Mouse (Mus musculus) hindbrain, embryonic 11.5 days (tissue): ENCODE measurements at regions not wholly inside any gene's neighbourhood (a gene's known extent, or its start where the extent isn't known, plus 50 kb on each side); places are given as distances from the start of the nearest gene placed in this dataset.

ENCODE experiments used
- ATAC-seq: fragments of 200-750 bp; cut with Nextera tagmentation; 2 replicates; pipeline ENCODE4 v1.8.0; 2017; ENCODE audit warnings: mild to moderate bottlenecking, moderate TSS enrichment, moderate library complexity; ENCODE audit not compliant: low FRiP score
- DNase-seq: peaks from one replicate; pipeline ENCODE4 v3.0.0-alpha.2; 2015; ENCODE audit warnings: low spot score
- H3K27ac ChIP-seq: fragments of 300-500 bp; sonication (generic); 2 replicates; pipeline ENCODE4 v1.5.1; 2014; ENCODE audit warnings: mild to moderate bottlenecking, low read depth, low read length
- H3K27me3 ChIP-seq: fragments of 300-500 bp; sonication (generic); 2 replicates; pipeline ENCODE4 v1.6.1; 2014; ENCODE audit warnings: mild to moderate bottlenecking, low read length, moderate library complexity, mixed read lengths; ENCODE audit not compliant: control insufficient read depth, insufficient read depth
- H3K36me3 ChIP-seq: fragments of 300-500 bp; sonication (generic); 2 replicates; pipeline ENCODE4 v1.6.1; 2014; ENCODE audit warnings: mild to moderate bottlenecking, low read length, moderate library complexity, mixed read lengths; ENCODE audit not compliant: control insufficient read depth, insufficient read depth
- H3K4me1 ChIP-seq: fragments of 300-500 bp; sonication (generic); replicated peaks from 2 replicates; pipeline ENCODE4 v1.6.1; 2014; ENCODE audit warnings: low read length, mixed read lengths; ENCODE audit not compliant: control insufficient read depth, insufficient read depth
- H3K4me2 ChIP-seq: fragments of 300-500 bp; sonication (generic); replicated peaks from 2 replicates; pipeline ENCODE4 v1.6.1; 2014; ENCODE audit warnings: mild to moderate bottlenecking, low read depth, low read length
- H3K4me3 ChIP-seq: fragments of 300-500 bp; sonication (generic); 2 replicates; pipeline ENCODE4 v1.5.1; 2014; ENCODE audit warnings: low read depth, low read length
- H3K9ac ChIP-seq: fragments of 300-500 bp; sonication (generic); 2 replicates; pipeline ENCODE4 v1.6.1; 2014; ENCODE audit warnings: low read depth, low read length
- H3K9me3 ChIP-seq: fragments of 300-500 bp; sonication (generic); 2 replicates; pipeline ENCODE4 v1.6.1; 2016; ENCODE audit warnings: low read length; ENCODE audit not compliant: control insufficient read depth
- WGBS: fragments of 180-500 bp; shearing (Covaris S2); extraction: QIAGEN DNeasy Blood & Tissue Kit; methylation state at CpG from one replicate; pipeline ENCODE4 v1.1.7; 2014; 5-methylcytosine and 5-hydroxymethylcytosine counted together

DNA sequence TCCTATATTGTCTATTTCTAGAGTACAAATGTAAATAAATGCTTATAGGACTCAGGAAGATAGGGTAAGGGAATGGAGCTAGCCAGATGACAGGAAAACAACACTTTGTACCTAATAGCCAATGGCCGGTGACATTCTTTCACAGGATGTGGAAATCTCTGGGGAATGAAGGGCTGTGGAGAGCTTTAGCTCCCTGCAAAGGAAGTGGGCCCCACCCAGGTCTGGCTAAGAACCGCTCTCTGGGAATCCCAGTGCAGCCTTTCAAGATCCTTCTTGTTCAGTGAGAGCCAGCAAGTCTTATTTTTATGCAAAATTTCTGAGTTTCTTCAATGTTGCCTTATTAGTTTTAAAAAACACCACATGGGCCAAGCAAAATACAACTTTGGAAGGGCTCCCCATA lies 54.7 kb upstream of the Pappa2 start:
- Histone ChIP-seq H3K4me1 (no peaks in the 10 kb centered on the region), H3K27me3 (no peaks in the 10 kb centered on the region), H3K36me3 (no peaks in the 10 kb centered on the region), H3K9ac (no peak overlapping the region), H3K4me3 (no peak overlapping the region), H3K9me3 (no peaks in the 10 kb centered on the region), H3K4me2 (no peak overlapping the region), H3K27ac (no peak overlapping the region)
- WGBS = 75% methylated on average over 2 of the region's 2 CpGs
- DNase-seq = no peak
- no peak for ATAC-seq

- ATAC-seq = no peak
Measured at GRCm38 (mm10) chr1:159036371-159036770, 56.1 kb upstream of the Pappa2 start.

DNA sequence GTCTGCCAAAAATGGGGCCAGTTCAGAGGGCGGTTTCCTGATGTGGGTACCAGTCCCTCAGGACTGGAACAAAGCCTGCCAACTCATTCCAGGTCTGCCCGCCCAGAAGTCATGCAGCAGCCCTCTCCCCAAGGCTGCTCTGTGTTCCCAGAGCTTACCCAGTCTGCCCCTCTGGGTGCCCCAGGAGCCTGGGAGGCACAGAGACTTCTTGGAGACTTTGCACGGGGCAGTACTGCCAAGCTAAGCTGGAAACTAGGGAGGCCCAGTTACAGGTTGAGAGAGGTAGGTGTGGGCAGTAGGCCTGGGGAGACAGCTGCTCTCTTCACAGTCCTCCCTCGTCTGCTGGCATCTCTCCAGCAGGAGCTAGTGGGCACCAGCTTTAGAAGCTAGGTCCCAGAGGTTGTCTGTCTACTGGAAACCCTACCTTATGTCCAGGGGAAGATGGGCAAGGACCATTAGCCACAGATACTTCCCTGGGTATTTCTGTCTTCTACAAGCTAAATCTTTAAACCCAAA lies 65.6 kb upstream of the Pappa2 start:
- Histone ChIP-seq H3K4me2 (no peak overlapping the region), H3K9me3 (no peaks in the 10 kb centered on the region)
- 77% methylated on average over 4 of the region's 4 CpGs for WGBS

More at GRCm38 (mm10) chr1:159036371-159036770, 56.1 kb upstream of the Pappa2 start:
- Histone ChIP-seq H3K36me3 (no peaks in the 10 kb centered on the region), H3K4me1 (no peaks in the 10 kb centered on the region), H3K27ac (no peak overlapping the region), H3K4me3 (no peak overlapping the region), H3K27me3 (no peaks in the 10 kb centered on the region), H3K9ac (no peak overlapping the region), H3K9me3 (no peaks in the 10 kb centered on the region), H3K4me2 (no peak overlapping the region)
- no peak for DNase-seq
- 82% methylated on average over 6 of the region's 6 CpGs for WGBS

DNA sequence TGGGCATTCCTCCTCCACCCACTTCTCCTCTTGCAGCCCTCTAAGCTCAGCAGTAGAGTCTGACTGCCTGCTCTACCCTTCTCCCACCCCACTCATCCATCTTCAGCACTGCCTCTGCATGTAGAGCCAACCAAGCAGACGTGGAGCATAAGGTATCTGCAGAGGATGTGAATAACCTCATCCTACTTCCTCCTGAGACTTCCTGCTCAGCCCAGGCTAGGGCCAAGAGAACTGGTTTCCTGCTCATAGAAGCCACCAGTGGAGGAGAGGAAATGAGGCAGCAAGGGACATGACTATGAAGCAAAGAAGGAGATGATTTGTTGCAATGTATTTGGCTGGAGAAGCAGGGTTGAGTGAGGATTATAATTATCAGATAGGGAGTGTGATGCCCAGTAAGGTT lies 84.7 kb upstream of the Pappa2 start:
- no peak for ATAC-seq

More for the DNA sequence above, 65.6 kb upstream of the Pappa2 start:
- Histone ChIP-seq H3K4me1 (no peaks in the 10 kb centered on the region), H3K27me3 (no peaks in the 10 kb centered on the region), H3K4me3 (no peak overlapping the region), H3K27ac (no peak overlapping the region), H3K9ac (no peak overlapping the region), H3K36me3 (no peaks in the 10 kb centered on the region)
- DNase-seq (no peak), ATAC-seq (no peak)

GRCm38 (mm10) chr1:159099205-159099604 lies 118.9 kb upstream of the Pappa2 start:
- no peaks in the 10 kb centered on the region for H3K4me1 ChIP-seq
- ATAC-seq (no peak), DNase-seq (no peak)
- H3K27ac ChIP-seq = no peak overlapping the region
- no peak overlapping the region for H3K4me3 ChIP-seq
- H3K9ac ChIP-seq = no peak overlapping the region
- H3K9me3 ChIP-seq = no peaks in the 10 kb centered on the region
- H3K4me2 ChIP-seq = no peak overlapping the region
- H3K36me3 ChIP-seq = no peaks in the 10 kb centered on the region
- WGBS = 87% methylated on average over 2 of the region's 2 CpGs
- no peaks in the 10 kb centered on the region for H3K27me3 ChIP-seq

More for the DNA sequence above, 84.7 kb upstream of the Pappa2 start:
- H3K4me3 ChIP-seq = no peak overlapping the region
- H3K27me3 ChIP-seq = no peaks in the 10 kb centered on the region
- H3K4me2 ChIP-seq = no peak overlapping the region
- WGBS = 74% methylated on average over 1 of the region's 1 CpGs
- no peak overlapping the region for H3K9ac ChIP-seq
- no peak overlapping the region for H3K27ac ChIP-seq
- no peaks in the 10 kb centered on the region for H3K36me3 ChIP-seq
- H3K4me1 ChIP-seq = no peaks in the 10 kb centered on the region
- no peak for DNase-seq
- H3K9me3 ChIP-seq = no peaks in the 10 kb centered on the region

DNA sequence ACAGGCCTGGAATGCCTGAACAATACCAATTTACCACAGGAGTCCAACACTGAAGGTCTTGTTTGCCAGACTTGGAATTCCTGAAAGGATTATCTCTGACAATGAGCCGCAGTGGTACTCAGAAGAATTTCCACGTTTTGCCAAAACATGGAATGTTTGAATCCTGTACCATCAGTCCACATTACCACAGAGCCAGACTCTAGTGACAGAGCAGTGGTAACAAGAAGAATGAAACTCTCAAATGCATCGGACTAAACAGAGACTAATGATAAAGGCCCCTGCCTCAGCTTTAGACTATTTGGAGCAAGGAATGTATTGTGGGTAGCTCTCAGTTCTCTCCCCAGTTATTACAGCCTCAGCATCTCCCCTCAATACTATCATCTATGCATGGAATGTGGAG lies 109.9 kb upstream of the Cop1 start:
- H3K4me3 ChIP-seq = no peak overlapping the region
- whole genome bisulfite sequencing = 83% methylated on average over 3 of the region's 3 CpGs
- DNase-seq (no peak), ATAC-seq (no peak)
- H3K4me2 ChIP-seq = no peak overlapping the region
- H3K36me3 ChIP-seq = no peaks in the 10 kb centered on the region
- no peaks in the 10 kb centered on the region for H3K4me1 ChIP-seq
- no peaks in the 10 kb centered on the region for H3K27me3 ChIP-seq
- no peak overlapping the region for H3K9ac ChIP-seq
- no peak overlapping the region for H3K27ac ChIP-seq
- H3K9me3 ChIP-seq = no peaks in the 10 kb centered on the region

DNA sequence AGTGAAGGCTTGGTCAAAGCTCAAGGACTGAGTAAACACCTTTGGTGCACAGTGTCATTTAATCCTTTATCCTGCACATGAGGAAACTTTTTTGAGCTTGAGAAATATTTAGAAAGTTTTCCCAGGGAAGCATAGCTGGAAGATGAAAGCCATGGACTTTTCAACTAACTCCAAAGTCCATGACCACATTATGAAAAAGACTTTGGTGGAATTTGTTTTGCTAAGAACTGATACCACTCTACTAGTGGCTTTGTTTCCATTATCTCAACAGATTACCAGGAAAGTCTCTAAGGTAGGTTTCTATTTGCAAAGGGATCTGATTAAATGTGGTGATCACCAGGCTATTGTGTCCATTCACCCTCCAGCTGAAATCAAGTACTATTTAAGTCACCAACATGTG lies 107.2 kb upstream of the Cop1 start:
- H3K36me3 ChIP-seq = no peaks in the 10 kb centered on the region
- DNase-seq (no peak), ATAC-seq (no peak)
- H3K27me3 ChIP-seq = no peaks in the 10 kb centered on the region
- H3K4me3 ChIP-seq = no peak overlapping the region
- no peaks in the 10 kb centered on the region for H3K4me1 ChIP-seq
- no peak overlapping the region for H3K4me2 ChIP-seq
- no peak overlapping the region for H3K9ac ChIP-seq
- no peaks in the 10 kb centered on the region for H3K9me3 ChIP-seq
- no peak overlapping the region for H3K27ac ChIP-seq

GRCm38 (mm10) chr1:159135301-159135700 lies 96.8 kb upstream of the Cop1 start:
- no peaks in the 10 kb centered on the region for H3K36me3 ChIP-seq
- 12% methylated on average over 10 of the region's 10 CpGs for WGBS
- no peak overlapping the region for H3K27ac ChIP-seq
- no peak overlapping the region for H3K9ac ChIP-seq
- no peak overlapping the region for H3K4me3 ChIP-seq
- H3K4me1 ChIP-seq = no peaks in the 10 kb centered on the region
- ATAC-seq (peak; percentile 60), DNase-seq (peak; percentile 89)
- H3K4me2 ChIP-seq = no peak overlapping the region
- H3K9me3 ChIP-seq = no peaks in the 10 kb centered on the region
- H3K27me3 ChIP-seq = no peaks in the 10 kb centered on the region

DNA sequence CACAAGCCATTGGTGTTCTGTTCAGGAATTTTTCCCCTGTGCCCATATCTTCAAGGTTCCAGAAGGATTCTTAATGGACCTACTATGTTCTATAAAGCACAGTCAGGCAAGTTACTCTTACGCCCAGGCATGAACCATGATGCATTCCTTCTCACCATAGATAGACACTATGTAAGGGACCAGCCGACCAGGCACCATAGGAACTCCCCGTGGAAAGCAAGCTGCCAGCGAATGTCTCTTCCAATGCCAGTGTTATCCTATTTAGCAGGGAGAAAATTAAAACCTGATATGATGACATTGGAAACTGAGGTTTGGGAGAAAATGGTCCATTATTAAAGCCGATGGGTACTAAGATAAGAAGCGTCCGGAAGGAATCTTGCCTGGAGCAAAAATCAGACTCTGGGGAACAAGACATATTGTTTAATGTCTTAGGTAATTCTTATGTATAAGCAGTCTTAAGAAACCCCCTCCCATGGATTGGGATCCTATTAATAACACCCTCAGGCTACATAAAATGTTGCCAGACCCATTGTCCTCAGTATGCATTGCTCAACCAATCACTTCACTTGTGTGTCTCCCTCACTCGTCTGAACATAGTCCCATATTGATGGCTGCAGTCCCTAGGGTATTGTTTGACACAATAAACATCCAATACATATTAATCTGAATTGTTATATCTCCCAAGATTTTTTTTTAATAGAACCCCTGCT lies 84.2 kb upstream of the Cop1 start:
- no peaks in the 10 kb centered on the region for H3K27me3 ChIP-seq
- no peak overlapping the region for H3K27ac ChIP-seq
- no peaks in the 10 kb centered on the region for H3K36me3 ChIP-seq
- no peak overlapping the region for H3K4me3 ChIP-seq
- no peak for DNase-seq
- WGBS = 87% methylated on average over 8 of the region's 8 CpGs
- no peaks in the 10 kb centered on the region for H3K4me1 ChIP-seq
- no peak overlapping the region for H3K9ac ChIP-seq
- no peak overlapping the region for H3K4me2 ChIP-seq
- H3K9me3 ChIP-seq = no peaks in the 10 kb centered on the region
- ATAC-seq = 0 out of 2 replicates have a peak, but pooled peaks have one; percentile 40
